Mouse (Mus musculus): ENCODE measurements around the gene Olfr732. TPM values are rescaled to one million over a fixed set of nuclear protein-coding genes. Genes with fewer than 3 reads are reported as not detected.

Olfr732 gene
- total RNA-seq (2014; fragmentation: Nextera tagmentation) (not detected in 2 replicates), total RNA-seq (2017) (not detected in 2 replicates)

- no peak for ATAC-seq (replicated peaks; ENCODE audit: low FRiP score, low TSS enrichment, poor library complexity, severe bottlenecking)
Observed at GRCm38 (mm10) chr14:50284106-50284505, at the start of gene Olfr732. Olfr732 (minus strand) TSS chr14:50284206.

- no peak for ATAC-seq (replicated peaks; ENCODE audit: low FRiP score, low TSS enrichment, poor library complexity, severe bottlenecking)
Observed at GRCm38 (mm10) chr14:50326661-50327060, 42.7 kb upstream of the Olfr732 start, which contains the start of gene Olfr734. Olfr734 (minus strand) TSS chr14:50326761.

- no peak for ATAC-seq (replicated peaks; ENCODE audit: low FRiP score, low TSS enrichment, poor library complexity, severe bottlenecking)
Observed at GRCm38 (mm10) chr14:50301422-50301821, 17.4 kb upstream of the Olfr732 start, which contains the start of gene Olfr733. Olfr733 (minus strand) TSS chr14:50301522.

GRCm38 (mm10) chr14:50241766-50242165, 42.2 kb downstream of the Olfr732 start, which contains the start of gene Olfr731:
Olfr731 (minus strand) TSS chr14:50241866.
- ATAC-seq (replicated peaks; ENCODE audit: low FRiP score, low TSS enrichment, poor library complexity, severe bottlenecking), result no peak

Other genes with a start within 250 kb of the Olfr732 start
- gene Olfr725, start 243.8 kb downstream of the Olfr732 start, total RNA-seq (2014; fragmentation: Nextera tagmentation), result not detected in 2 replicates
- not detected in 2 replicates for gene Olfr725, start 243.8 kb downstream of the Olfr732 start, total RNA-seq (2017)
- gene Olfr726, start 193.3 kb downstream of the Olfr732 start, total RNA-seq (2014; fragmentation: Nextera tagmentation), result not detected in 2 replicates
- not detected in 2 replicates for gene Olfr726, start 193.3 kb downstream of the Olfr732 start, total RNA-seq (2017)
- gene Olfr727, start 161.0 kb downstream of the Olfr732 start, total RNA-seq (2014; fragmentation: Nextera tagmentation), result not detected in 2 replicates
- gene Olfr727, start 161.0 kb downstream of the Olfr732 start, total RNA-seq (2017), result not detected in 2 replicates
- gene Olfr728, start 141.5 kb downstream of the Olfr732 start, total RNA-seq (2014; fragmentation: Nextera tagmentation), result not detected in 2 replicates
- gene Olfr728, start 141.5 kb downstream of the Olfr732 start, total RNA-seq (2017), result not detected in 2 replicates
- not detected in 2 replicates for gene Olfr729, start 131.3 kb downstream of the Olfr732 start, total RNA-seq (2014; fragmentation: Nextera tagmentation)
- gene Olfr729, start 131.3 kb downstream of the Olfr732 start, total RNA-seq (2017), result not detected in 2 replicates
- not detected in 2 replicates for gene Olfr730, start 96.0 kb downstream of the Olfr732 start, total RNA-seq (2014; fragmentation: Nextera tagmentation)
- gene Olfr730, start 96.0 kb downstream of the Olfr732 start, total RNA-seq (2017), result not detected in 2 replicates
- gene Olfr731, start 42.3 kb downstream of the Olfr732 start, total RNA-seq (2014; fragmentation: Nextera tagmentation), result not detected in 2 replicates
- not detected in 2 replicates for gene Olfr731, start 42.3 kb downstream of the Olfr732 start, total RNA-seq (2017)
- not detected in 2 replicates for gene Olfr733, start 17.3 kb upstream of the Olfr732 start, total RNA-seq (2014; fragmentation: Nextera tagmentation)
- gene Olfr733, start 17.3 kb upstream of the Olfr732 start, total RNA-seq (2017), result not detected in 2 replicates
- not detected in 2 replicates for gene Olfr734, start 42.6 kb upstream of the Olfr732 start, total RNA-seq (2014; fragmentation: Nextera tagmentation)
- gene Olfr734, start 42.6 kb upstream of the Olfr732 start, total RNA-seq (2017), result not detected in 2 replicates
- not detected in 2 replicates for gene Olfr735, start 64.7 kb upstream of the Olfr732 start, total RNA-seq (2014; fragmentation: Nextera tagmentation)
- gene Olfr735, start 64.7 kb upstream of the Olfr732 start, total RNA-seq (2017), result not detected in 2 replicates
- not detected in 2 replicates for gene Tlr11, start 73.7 kb upstream of the Olfr732 start, total RNA-seq (2014; fragmentation: Nextera tagmentation)
- gene Tlr11, start 73.7 kb upstream of the Olfr732 start, total RNA-seq (2017), result 0.11 TPM in 1 of 2 replicates, not detected in the other
- not detected in 2 replicates for gene Olfr736, start 97.0 kb upstream of the Olfr732 start, total RNA-seq (2014; fragmentation: Nextera tagmentation)
- not detected in 2 replicates for gene Olfr736, start 97.0 kb upstream of the Olfr732 start, total RNA-seq (2017)
- not detected in 2 replicates for gene Olfr738, start 123.4 kb upstream of the Olfr732 start, total RNA-seq (2014; fragmentation: Nextera tagmentation)
- not detected in 2 replicates for gene Olfr738, start 123.4 kb upstream of the Olfr732 start, total RNA-seq (2017)
- not detected in 2 replicates for gene Olfr739, start 134.4 kb upstream of the Olfr732 start, total RNA-seq (2014; fragmentation: Nextera tagmentation)
- not detected in 2 replicates for gene Olfr739, start 134.4 kb upstream of the Olfr732 start, total RNA-seq (2017)
- not detected in 2 replicates for gene Olfr740, start 161.3 kb upstream of the Olfr732 start, total RNA-seq (2014; fragmentation: Nextera tagmentation)
- gene Olfr740, start 161.3 kb upstream of the Olfr732 start, total RNA-seq (2017), result not detected in 2 replicates
- gene Olfr741, start 188.5 kb upstream of the Olfr732 start, total RNA-seq (2014; fragmentation: Nextera tagmentation), result not detected in 2 replicates
- not detected in 2 replicates for gene Olfr741, start 188.5 kb upstream of the Olfr732 start, total RNA-seq (2017)
- gene Olfr742, start 219.4 kb upstream of the Olfr732 start, total RNA-seq (2014; fragmentation: Nextera tagmentation), result not detected in 2 replicates
- not detected in 2 replicates for gene Olfr742, start 219.4 kb upstream of the Olfr732 start, total RNA-seq (2017)
- not detected in 2 replicates for gene Olfr743, start 237.6 kb upstream of the Olfr732 start, total RNA-seq (2014; fragmentation: Nextera tagmentation)
- not detected in 2 replicates for gene Olfr743, start 237.6 kb upstream of the Olfr732 start, total RNA-seq (2017)

Data from megakaryocyte-erythroid progenitor cell, adult 5-6 weeks (primary cell).